Comparison of ENCODE assay signal across 22 mouse cellular contexts in genomic region chr6:39903220-39903773, GRCm38 (mm10). TPM values are rescaled to one million over a fixed set of nuclear protein-coding genes. Genes with fewer than 3 reads are reported as not detected.
A peak's percentile ranks its signal among the peaks of the same experiment; 100 is the strongest.
DNase-seq lines count a peak whose midpoint lies in the region; ATAC-seq lines count a peak whose summit lies in the region.
"Had no signal": no experiment of that assay in that cellular context is flagged by ENCODE, and none has a peak within 500 bp of the region (broad histone marks: within the 10 kb centered on the region; RNA-seq: fewer than 3 reads in every experiment).

No protein-coding gene starts in this region.

- H3K4me1 ChIP-seq in forebrain, embryonic 13.5 days = peaks cover 25% of the 10 kb centered on the region
- no peaks in the 10 kb centered on the region for H3K4me1 ChIP-seq in forebrain, embryonic 11.5 days (replicated peaks; ENCODE audit: control insufficient read depth, insufficient read depth, low read length)
- no peaks in the 10 kb centered on the region; the same call in 1 of the 2 replicates for H3K4me1 ChIP-seq in neural tube, embryonic 11.5 days (ENCODE audit: control insufficient read depth, insufficient read depth, low read length)
- H3K4me1 ChIP-seq in hindbrain, embryonic 16.5 days (ENCODE audit: control insufficient read depth, insufficient read depth, low read depth, low read length) = peaks cover 10% of the 10 kb centered on the region
- H3K4me1 ChIP-seq: embryonic facial prominence, embryonic 15.5 days; heart, embryonic 10.5 days had no signal

- H3K36me3 ChIP-seq in forebrain, embryonic 13.5 days (ENCODE audit: poor library complexity, severe bottlenecking) = no peaks in the 10 kb centered on the region
- no peaks in the 10 kb centered on the region for H3K36me3 ChIP-seq in forebrain, embryonic 11.5 days (ENCODE audit: control insufficient read depth, insufficient read depth, low read length)
- no peaks in the 10 kb centered on the region for H3K36me3 ChIP-seq in neural tube, embryonic 11.5 days (ENCODE audit: control insufficient read depth, insufficient read depth, low read length)
- H3K36me3 ChIP-seq in hindbrain, embryonic 16.5 days (ENCODE audit: control insufficient read depth, insufficient read depth, low read length) = no peaks in the 10 kb centered on the region
- H3K36me3 ChIP-seq: embryonic facial prominence, embryonic 15.5 days; heart, embryonic 10.5 days had no signal

- H3K27me3 ChIP-seq in forebrain, embryonic 13.5 days = no peaks in the 10 kb centered on the region
- no peaks in the 10 kb centered on the region for H3K27me3 ChIP-seq in forebrain, embryonic 11.5 days (ENCODE audit: control insufficient read depth, insufficient read depth, low read length)
- no peaks in the 10 kb centered on the region for H3K27me3 ChIP-seq in neural tube, embryonic 11.5 days (ENCODE audit: control insufficient read depth, insufficient read depth, low read length)
- H3K27me3 ChIP-seq in hindbrain, embryonic 16.5 days (replicated peaks; ENCODE audit: control insufficient read depth, insufficient read depth, low read length) = no peaks in the 10 kb centered on the region
- H3K27me3 ChIP-seq: embryonic facial prominence, embryonic 15.5 days had no signal

- no peak for DNase-seq in forebrain, embryonic 11.5 days (ENCODE audit: low spot score)
- DNase-seq in neural tube, embryonic 11.5 days (ENCODE audit: low spot score) = no peak
- DNase-seq in neural tube, embryonic 10.5 days (ENCODE audit: extremely low spot score, low spot score) = no peak
- DNase-seq in testis, postnatal 14 days (ENCODE audit: low spot score) = no peak
- no peak for DNase-seq in right cerebral cortex, postnatal 36 days (ENCODE audit: low spot score in 2 of 2)
- DNase-seq: adrenal gland, postnatal 14 days; cerebellum, adult 9-11 months; gastrocnemius, postnatal 10 days; kidney, postnatal 25 days; lung, postnatal 4 days; thymus, adult 2 months had no signal

- H3K4me2 ChIP-seq in forebrain, embryonic 13.5 days = peak overlapping the region; percentile 40; the same call in 1 of the 2 replicates
- H3K4me2 ChIP-seq in forebrain, embryonic 11.5 days (ENCODE audit: low read depth, low read length, severe bottlenecking) = no peak overlapping the region
- H3K4me2 ChIP-seq in neural tube, embryonic 11.5 days (ENCODE audit: low read depth) = no peak overlapping the region
- H3K4me2 ChIP-seq in hindbrain, embryonic 16.5 days (ENCODE audit: low read length) = peak overlapping the region; percentile 18; the same call in 1 of the 2 replicates
- H3K4me2 ChIP-seq: embryonic facial prominence, embryonic 15.5 days had no signal

- 23% methylated on average over 6 of the region's 6 CpGs for WGBS in forebrain, embryonic 13.5 days
- WGBS in forebrain, embryonic 11.5 days = 63% methylated on average over 6 of the region's 6 CpGs
- 37% methylated on average over 6 of the region's 6 CpGs for WGBS in neural tube, embryonic 11.5 days
- 39% methylated on average over 6 of the region's 6 CpGs for WGBS in hindbrain, embryonic 16.5 days

- ATAC-seq in forebrain, embryonic 13.5 days = peak; percentile 55
- ATAC-seq in forebrain, embryonic 11.5 days (replicated peaks; ENCODE audit: low FRiP score) = no peak
- no peak for ATAC-seq in neural tube, embryonic 11.5 days (ENCODE audit: insufficient read depth, low FRiP score, low TSS enrichment)
- no peak for ATAC-seq in hindbrain, embryonic 16.5 days
- ATAC-seq in monocyte, adult 5-6 weeks (replicated peaks; ENCODE audit: insufficient number of reproducible peaks, low FRiP score, low TSS enrichment, poor library complexity, severe bottlenecking) = no peak
- ATAC-seq: intestine, postnatal 0 days had no signal

- H3K4me3 ChIP-seq in forebrain, embryonic 13.5 days = no peak overlapping the region
- H3K4me3 ChIP-seq in forebrain, embryonic 11.5 days (ENCODE audit: low read depth, low read length) = no peak overlapping the region
- H3K4me3 ChIP-seq in neural tube, embryonic 11.5 days (ENCODE audit: low read depth, low read length) = no peak overlapping the region
- no peak overlapping the region for H3K4me3 ChIP-seq in hindbrain, embryonic 16.5 days (ENCODE audit: low read length)
- H3K4me3 ChIP-seq: embryonic facial prominence, embryonic 15.5 days; heart, embryonic 10.5 days; layer of hippocampus, adult 2 months; myocyte had no signal

- no peak overlapping the region for H3K9ac ChIP-seq in forebrain, embryonic 13.5 days
- no peak overlapping the region for H3K9ac ChIP-seq in forebrain, embryonic 11.5 days (ENCODE audit: low read length)
- no peak overlapping the region for H3K9ac ChIP-seq in neural tube, embryonic 11.5 days (ENCODE audit: low read length)
- no peak overlapping the region for H3K9ac ChIP-seq in hindbrain, embryonic 16.5 days (ENCODE audit: low read depth, low read length)
- H3K9ac ChIP-seq: embryonic facial prominence, embryonic 15.5 days had no signal

- H3K9me3 ChIP-seq in forebrain, embryonic 13.5 days (replicated peaks) = no peaks in the 10 kb centered on the region
- no peaks in the 10 kb centered on the region for H3K9me3 ChIP-seq in forebrain, embryonic 11.5 days (ENCODE audit: control insufficient read depth, low read length)
- H3K9me3 ChIP-seq in neural tube, embryonic 11.5 days (ENCODE audit: control insufficient read depth, low read length) = no peaks in the 10 kb centered on the region
- no peaks in the 10 kb centered on the region for H3K9me3 ChIP-seq in hindbrain, embryonic 16.5 days (ENCODE audit: control insufficient read depth, low read length)
- H3K9me3 ChIP-seq: embryonic facial prominence, embryonic 15.5 days; heart, embryonic 10.5 days had no signal

- peak overlapping the region; percentile 75 for H3K27ac ChIP-seq in forebrain, embryonic 13.5 days
- no peak overlapping the region for H3K27ac ChIP-seq in forebrain, embryonic 11.5 days (ENCODE audit: low read depth, low read length)
- 0 out of 2 replicates have a peak overlapping the region, but pooled peaks have one; percentile 39 for H3K27ac ChIP-seq in neural tube, embryonic 11.5 days (ENCODE audit: low read depth, low read length)
- peak overlapping the region; percentile 47 for H3K27ac ChIP-seq in hindbrain, embryonic 16.5 days (ENCODE audit: low read depth, low read length)
- H3K27ac ChIP-seq: embryonic facial prominence, embryonic 15.5 days; heart, embryonic 10.5 days; layer of hippocampus, adult 2 months had no signal

RNA-seq across cellular contexts. Expression of gene Tmem178b, which starts 30.2 kb away (rescaled TPM):
- 16.4 and 21.1 TPM in 2 replicates for polyA plus RNA-seq in forebrain, embryonic 13.5 days (2015; fragmentation: Nextera tagmentation; extraction: Ambion mirVana)
- 7.2 and 7.4 TPM in 2 replicates for polyA plus RNA-seq in forebrain, embryonic 11.5 days (2014; fragmentation: Nextera tagmentation; extraction: Ambion mirVana)
- polyA plus RNA-seq in neural tube, embryonic 11.5 days (2014; fragmentation: Nextera tagmentation; extraction: Ambion mirVana) = 7.3 and 8.5 TPM in 2 replicates
- polyA plus RNA-seq in hindbrain, embryonic 16.5 days (2015; fragmentation: Nextera tagmentation; extraction: Ambion mirVana) = 31.2 and 35.5 TPM in 2 replicates
- total RNA-seq in monocyte, adult 5-6 weeks (2017) = not detected in 3 replicates
- total RNA-seq: common myeloid progenitor, adult 5-6 weeks; granulocyte monocyte progenitor cell, adult 5-6 weeks had no signal
- polyA plus RNA-seq: liver, embryonic 16.5 days had no signal

Comparison
In these comparisons a context has a peak if more than half of its experiments do, and no peak if none do; other contexts are left out.
1. H3K4me2 ChIP-seq: peak in forebrain, embryonic 13.5 days (single experiment) and hindbrain, embryonic 16.5 days (single experiment); none in forebrain, embryonic 11.5 days (single experiment) and neural tube, embryonic 11.5 days (single experiment).